Mouse (Mus musculus) neural tube, postnatal 0 days (tissue): ENCODE results near the gene Hbb-bs. TPM values are rescaled to one million over a fixed set of nuclear protein-coding genes. Genes with fewer than 3 reads are reported as not detected.

Experiments used
- polyA plus RNA-seq: library from polyadenylated mRNA; unstranded; fragments of >200 nt; fragmentation: Nextera tagmentation; extraction: Ambion mirVana; gene quantifications from 2 replicates; pipeline ENCODE4 v1.2.1, GENCODE M21; 2015

Gene Hbb-bs
- polyA plus RNA-seq = 1,091 and 1,331 TPM in 2 replicates

GRCm38 (mm10) chr7:103827808-103828207 is at the start of gene Hbb-bs:
TSS of gene Hbb-bs (minus strand) at chr7:103828096.

GRCm38 (mm10) chr7:103853090-103853489 is 25.2 kb upstream of the Hbb-bs start, which contains the start of gene Hbb-y:
TSS of gene Hbb-y (minus strand) at chr7:103853216.

GRCm38 (mm10) chr7:103843034-103843433 is 15.1 kb upstream of the Hbb-bs start, which contains the start of gene Hbb-bh1:
TSS of gene Hbb-bh1 (minus strand) at chr7:103843164.

GRCm38 (mm10) chr7:103840268-103840667 is 12.4 kb upstream of the Hbb-bs start, which contains the start of gene Hbb-bh2:
TSS of gene Hbb-bh2 (minus strand) at chr7:103840520.

GRCm38 (mm10) chr7:103813766-103814165 is 14.1 kb downstream of the Hbb-bs start, which contains the start of gene Hbb-bt:
TSS of gene Hbb-bt (minus strand) at chr7:103813996.

GRCm38 (mm10) chr7:103791721-103792120 is 36.2 kb downstream of the Hbb-bs start, which contains the start of gene Olfr67:
TSS of gene Olfr67 (minus strand) at chr7:103791821.

GRCm38 (mm10) chr7:103779598-103779997 is 48.3 kb downstream of the Hbb-bs start, which contains the start of gene Olfr68:
TSS of gene Olfr68 (minus strand) at chr7:103779698.

Other genes with a start within 250 kb of the Hbb-bs start
- gene Olfr618, start 238.0 kb downstream of the Hbb-bs start, polyA plus RNA-seq = not detected in 2 replicates
- gene Olfr619, start 227.5 kb downstream of the Hbb-bs start, polyA plus RNA-seq = not detected in 2 replicates
- not detected in 2 replicates for gene Olfr620, start 215.6 kb downstream of the Hbb-bs start, polyA plus RNA-seq
- not detected in 2 replicates for gene Olfr622, start 185.4 kb downstream of the Hbb-bs start, polyA plus RNA-seq
- not detected in 2 replicates for gene Olfr623, start 164.4 kb downstream of the Hbb-bs start, polyA plus RNA-seq
- gene Olfr624, start 156.9 kb downstream of the Hbb-bs start, polyA plus RNA-seq = 0.04 TPM in 2 replicates
- gene Olfr625-ps1, start 145.4 kb downstream of the Hbb-bs start, polyA plus RNA-seq = not detected in 2 replicates
- gene Olfr243, start 113.4 kb downstream of the Hbb-bs start, polyA plus RNA-seq = not detected in 2 replicates
- gene Olfr628, start 97.7 kb downstream of the Hbb-bs start, polyA plus RNA-seq = not detected in 2 replicates
- not detected in 2 replicates for gene Olfr629, start 83.2 kb downstream of the Hbb-bs start, polyA plus RNA-seq
- gene Olfr630, start 70.8 kb downstream of the Hbb-bs start, polyA plus RNA-seq = not detected in 2 replicates
- gene Olfr69, start 56.5 kb downstream of the Hbb-bs start, polyA plus RNA-seq = not detected in 2 replicates
- gene Olfr68, start 48.4 kb downstream of the Hbb-bs start, polyA plus RNA-seq = not detected in 2 replicates
- gene Olfr67, start 36.3 kb downstream of the Hbb-bs start, polyA plus RNA-seq = not detected in 2 replicates
- 239 and 288 TPM in 2 replicates for gene Hbb-bt, start 14.1 kb downstream of the Hbb-bs start, polyA plus RNA-seq
- not detected in 2 replicates for gene Hbb-bh2, start 12.4 kb upstream of the Hbb-bs start, polyA plus RNA-seq
- gene Hbb-bh1, start 15.1 kb upstream of the Hbb-bs start, polyA plus RNA-seq = not detected in 2 replicates
- gene Hbb-y, start 25.1 kb upstream of the Hbb-bs start, polyA plus RNA-seq = 0.77 TPM in 1 of 2 replicates, not detected in the other
- gene Olfr66, start 58.2 kb upstream of the Hbb-bs start, polyA plus RNA-seq = not detected in 2 replicates
- gene Olfr64, start 66.4 kb upstream of the Hbb-bs start, polyA plus RNA-seq = not detected in 2 replicates
- not detected in 2 replicates for gene Olfr65, start 75.4 kb upstream of the Hbb-bs start, polyA plus RNA-seq
- gene Olfr631, start 100.7 kb upstream of the Hbb-bs start, polyA plus RNA-seq = not detected in 2 replicates
- not detected in 2 replicates for gene Olfr632, start 106.3 kb upstream of the Hbb-bs start, polyA plus RNA-seq
- gene Olfr633, start 116.3 kb upstream of the Hbb-bs start, polyA plus RNA-seq = not detected in 2 replicates
- gene Olfr635, start 143.1 kb upstream of the Hbb-bs start, polyA plus RNA-seq = not detected in 2 replicates
- gene Olfr638, start 170.7 kb upstream of the Hbb-bs start, polyA plus RNA-seq = not detected in 2 replicates
- gene Olfr639, start 189.2 kb upstream of the Hbb-bs start, polyA plus RNA-seq = 0.04 TPM in 1 of 2 replicates, not detected in the other
- not detected in 2 replicates for gene Olfr640, start 197.5 kb upstream of the Hbb-bs start, polyA plus RNA-seq
- gene Olfr641, start 207.3 kb upstream of the Hbb-bs start, polyA plus RNA-seq = not detected in 2 replicates
- gene Olfr642, start 224.6 kb upstream of the Hbb-bs start, polyA plus RNA-seq = not detected in 2 replicates
- gene 4930516K23Rik, start 233.3 kb upstream of the Hbb-bs start, polyA plus RNA-seq = not detected in 2 replicates
- not detected in 2 replicates for gene Olfr644, start 243.8 kb upstream of the Hbb-bs start, polyA plus RNA-seq